Mouse (Mus musculus) limb, embryonic 15.5 days (tissue): ENCODE measurements around the gene Pck2. TPM values are rescaled to one million over a fixed set of nuclear protein-coding genes. Genes with fewer than 3 reads are reported as not detected.
A peak's percentile ranks its signal among the peaks of the same experiment; 100 is the strongest.

Experiments
- ATAC-seq: fragments of 200-750 bp; cut with Nextera tagmentation; 2 replicates; pipeline ENCODE4 v1.8.0; 2017; ENCODE audit warnings: low read depth, moderate TSS enrichment; ENCODE audit not compliant: insufficient number of reproducible peaks, low FRiP score, low TSS enrichment
- H3K27ac ChIP-seq: fragments of 300-500 bp; sonication (generic); 2 replicates; pipeline ENCODE4 v1.5.1; 2015; ENCODE audit warnings: moderate library complexity, mild to moderate bottlenecking, inconsistent platforms
- H3K27me3 ChIP-seq: fragments of 300-500 bp; sonication (generic); 2 replicates; pipeline ENCODE4 v1.6.1; 2015; ENCODE audit warnings: inconsistent platforms
- H3K36me3 ChIP-seq: fragments of 300-500 bp; sonication (generic); 2 replicates; pipeline ENCODE4 v1.6.1; 2015; ENCODE audit warnings: inconsistent platforms
- H3K4me1 ChIP-seq: fragments of 300-500 bp; sonication (generic); 2 replicates; pipeline ENCODE4 v1.6.1; 2015; ENCODE audit warnings: inconsistent platforms
- H3K4me2 ChIP-seq: fragments of 300-500 bp; sonication (generic); 2 replicates; pipeline ENCODE4 v1.6.1; 2015; ENCODE audit warnings: mild to moderate bottlenecking, inconsistent platforms
- H3K4me3 ChIP-seq: fragments of 300-500 bp; sonication (generic); 2 replicates; pipeline ENCODE4 v1.5.1; 2015; ENCODE audit warnings: mild to moderate bottlenecking, inconsistent platforms
- H3K9ac ChIP-seq: fragments of 300-500 bp; sonication (generic); 2 replicates; pipeline ENCODE4 v1.6.1; 2015; ENCODE audit warnings: inconsistent platforms
- H3K9me3 ChIP-seq: fragments of 300-500 bp; sonication (generic); 2 replicates; pipeline ENCODE4 v1.6.1; 2016; ENCODE audit warnings: inconsistent platforms
- WGBS: fragments of 180-500 bp; shearing (Covaris S2); methylation state at CpG from one replicate; pipeline ENCODE4 v1.1.7; 2015; 5-methylcytosine and 5-hydroxymethylcytosine counted together
- polyA plus RNA-seq: library from polyadenylated mRNA; unstranded; fragments of >200 nt; fragmentation: Nextera tagmentation; extraction: Ambion mirVana; gene quantifications from 2 replicates; pipeline ENCODE4 v1.2.1, GENCODE M21; 2015

Gene Pck2
- polyA plus RNA-seq, 1 experiment from 2014 or later: 34.3 TPM

- Histone ChIP-seq H3K36me3 (peaks cover 16% of the 10 kb centered on the region), H3K9ac (peak within 1 kb of the TSS; percentile 69), H3K4me3 (peak within 1 kb of the TSS; percentile 68), H3K27me3 (no peaks in the 10 kb centered on the region), H3K4me2 (peak within 1 kb of the TSS; percentile 78), H3K27ac (peak within 1 kb of the TSS; percentile 99), H3K4me1 (peaks cover 18% of the 10 kb centered on the region), H3K9me3 (no peaks in the 10 kb centered on the region)
- peak; percentile 70 for ATAC-seq
- WGBS: under 1% methylated on average over 27 of the region's 27 CpGs
Measured at GRCm38 (mm10) chr14:55559799-55560201, 19.7 kb downstream of the Pck2 start, which contains the start of gene Dcaf11. Dcaf11 (plus strand) TSS chr14:55560006.

DNA sequence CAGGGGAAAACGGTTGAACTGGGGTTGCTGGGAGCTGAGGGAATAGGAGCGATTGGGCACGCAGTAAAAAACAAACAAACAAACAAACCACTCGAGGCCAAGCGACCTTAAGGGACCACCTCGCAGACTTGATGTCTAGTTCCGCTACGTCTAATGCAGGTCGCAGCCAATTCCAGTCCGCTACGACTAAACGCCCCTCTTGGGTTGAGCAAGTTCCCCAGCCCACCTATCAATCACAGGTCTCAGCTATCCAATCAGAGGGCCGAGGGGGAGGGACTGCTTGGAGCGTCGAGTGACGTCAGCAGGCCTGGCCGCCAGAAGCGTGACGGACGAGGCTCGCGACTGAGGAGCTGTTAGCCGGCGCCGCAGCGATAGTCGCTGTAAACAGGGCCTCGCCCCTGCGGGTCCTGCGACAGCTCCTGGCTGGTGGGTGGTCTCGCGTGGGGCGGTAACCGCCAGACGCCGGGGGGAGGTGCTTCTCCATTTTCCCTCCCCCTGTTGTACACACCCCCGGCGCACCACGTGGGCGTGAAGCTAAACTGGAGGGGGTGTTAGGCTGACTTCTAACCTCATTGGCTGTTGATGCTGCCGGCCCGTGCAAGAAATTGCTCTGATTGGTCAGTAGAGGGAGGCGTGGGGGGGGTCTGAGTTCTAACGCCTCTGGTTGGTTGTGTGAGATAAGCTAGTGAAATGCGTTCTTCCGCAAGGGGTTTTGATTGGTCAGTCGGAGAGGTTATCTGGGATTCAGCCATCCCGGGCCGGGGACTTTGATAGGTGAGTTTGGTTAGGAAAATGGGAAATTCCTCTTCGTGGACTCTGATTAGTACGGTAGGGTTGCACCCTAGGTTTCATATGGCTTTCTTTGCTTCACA, 20.4 kb downstream of the Pck2 start, which contains the start of gene A730061H03Rik:
TSS of gene A730061H03Rik (minus strand) at position 205 of the 872 bp plus-strand sequence.
- H3K27ac ChIP-seq: peak within 1 kb of the TSS; percentile 99
- H3K4me2 ChIP-seq: peak within 1 kb of the TSS; percentile 78
- no peaks in the 10 kb centered on the region for H3K9me3 ChIP-seq
- H3K4me3 ChIP-seq: peak within 1 kb of the TSS; percentile 68
- H3K4me1 ChIP-seq: peaks cover 18% of the 10 kb centered on the region
- H3K9ac ChIP-seq: peak within 1 kb of the TSS; percentile 69
- ATAC-seq: peak; percentile 97
- H3K27me3 ChIP-seq: no peaks in the 10 kb centered on the region
- peaks cover 22% of the 10 kb centered on the region for H3K36me3 ChIP-seq
- WGBS: under 1% methylated on average over 51 of the region's 51 CpGs

DNA sequence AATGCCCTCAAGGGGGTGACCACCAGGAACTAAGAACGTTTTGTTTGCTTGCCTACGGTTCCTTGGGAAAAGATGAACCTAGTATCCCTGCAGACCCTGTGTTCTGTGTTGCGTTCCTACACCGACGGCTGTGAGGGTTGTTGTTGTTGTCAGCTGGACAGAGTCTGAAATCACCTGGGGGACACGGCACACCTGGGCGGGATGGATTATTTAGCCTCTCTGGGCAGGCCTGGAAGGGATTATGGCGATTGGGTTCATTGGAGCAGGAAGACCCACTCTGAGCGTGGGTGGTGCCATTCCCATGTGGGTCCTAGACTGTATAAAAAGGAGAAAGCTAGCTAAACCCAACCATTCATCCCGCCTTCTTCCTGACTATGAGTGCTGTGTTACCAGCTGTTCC, 21.8 kb downstream of the Pck2 start:
- Histone ChIP-seq H3K36me3 (peaks cover 36% of the 10 kb centered on the region), H3K9me3 (no peaks in the 10 kb centered on the region), H3K9ac (0 out of 2 replicates have a peak overlapping the region, but pooled peaks have one; percentile 10), H3K4me2 (no peak overlapping the region), H3K27me3 (no peaks in the 10 kb centered on the region), H3K4me3 (peak overlapping the region; percentile 68; the same call in 1 of the 2 replicates), H3K4me1 (peaks cover 18% of the 10 kb centered on the region), H3K27ac (no peak overlapping the region)
- ATAC-seq: no peak
- WGBS: 77% methylated on average over 10 of the region's 10 CpGs

GRCm38 (mm10) chr14:55563249-55563648, 23.2 kb downstream of the Pck2 start:
- peaks cover 48% of the 10 kb centered on the region for H3K36me3 ChIP-seq
- no peaks in the 10 kb centered on the region for H3K27me3 ChIP-seq
- no peaks in the 10 kb centered on the region for H3K9me3 ChIP-seq
- no peak for ATAC-seq
- H3K4me1 ChIP-seq: peaks cover 15% of the 10 kb centered on the region
- H3K4me2 ChIP-seq: no peak overlapping the region
- no peak overlapping the region for H3K4me3 ChIP-seq
- no peak overlapping the region for H3K9ac ChIP-seq
- 90% methylated on average over 11 of the region's 11 CpGs for WGBS
- H3K27ac ChIP-seq: no peak overlapping the region

DNA sequence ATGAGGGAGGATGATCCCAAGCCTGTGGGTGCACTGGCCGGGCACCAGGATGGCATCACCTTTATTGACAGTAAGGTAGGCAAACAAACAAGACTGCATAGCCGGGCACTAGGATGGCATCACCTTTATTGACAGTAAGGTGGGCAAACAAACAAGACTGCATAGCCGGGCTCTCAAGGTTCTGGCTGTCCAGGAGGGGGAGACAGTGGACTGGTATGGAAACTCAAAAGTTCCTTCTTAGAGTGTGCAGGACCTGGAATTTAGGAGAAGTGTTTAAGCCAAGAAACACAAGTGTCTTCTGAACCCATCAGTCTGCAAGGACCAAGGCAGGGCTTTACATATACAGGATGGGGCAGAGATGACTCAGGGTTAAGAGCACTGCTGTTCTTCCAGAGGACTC, 25.7 kb downstream of the Pck2 start:
- ATAC-seq: no peak
- Histone ChIP-seq H3K9ac (no peak overlapping the region), H3K4me1 (peaks cover 15% of the 10 kb centered on the region), H3K9me3 (no peaks in the 10 kb centered on the region), H3K36me3 (peaks cover 63% of the 10 kb centered on the region), H3K27me3 (no peaks in the 10 kb centered on the region), H3K27ac (no peak overlapping the region), H3K4me2 (no peak overlapping the region), H3K4me3 (no peak overlapping the region)
- WGBS: 82% methylated on average over 3 of the region's 3 CpGs

GRCm38 (mm10) chr14:55567496-55567895, 27.4 kb downstream of the Pck2 start:
- Histone ChIP-seq H3K27me3 (no peaks in the 10 kb centered on the region), H3K27ac (no peak overlapping the region), H3K9ac (no peak overlapping the region), H3K9me3 (no peaks in the 10 kb centered on the region), H3K4me2 (no peak overlapping the region), H3K4me1 (no peaks in the 10 kb centered on the region), H3K36me3 (peaks cover 63% of the 10 kb centered on the region), H3K4me3 (no peak overlapping the region)
- no peak for ATAC-seq
- WGBS: 92% methylated on average over 3 of the region's 3 CpGs

GRCm38 (mm10) chr14:55570588-55570987, 30.5 kb downstream of the Pck2 start:
- no peak overlapping the region for H3K4me3 ChIP-seq
- no peaks in the 10 kb centered on the region for H3K4me1 ChIP-seq
- H3K36me3 ChIP-seq: peaks cover 39% of the 10 kb centered on the region
- no peaks in the 10 kb centered on the region for H3K27me3 ChIP-seq
- no peak overlapping the region for H3K4me2 ChIP-seq
- WGBS: 90% methylated on average over 2 of the region's 2 CpGs
- no peaks in the 10 kb centered on the region for H3K9me3 ChIP-seq
- H3K9ac ChIP-seq: no peak overlapping the region
- no peak for ATAC-seq
- H3K27ac ChIP-seq: no peak overlapping the region

- no peak overlapping the region for H3K4me3 ChIP-seq
- no peak overlapping the region for H3K9ac ChIP-seq
- H3K36me3 ChIP-seq: peaks cover 28% of the 10 kb centered on the region
- H3K27me3 ChIP-seq: no peaks in the 10 kb centered on the region
- no peaks in the 10 kb centered on the region for H3K9me3 ChIP-seq
- H3K4me1 ChIP-seq: peaks cover 4% of the 10 kb centered on the region; the same call in 1 of the 2 replicates
- no peak overlapping the region for H3K27ac ChIP-seq
- no peak for ATAC-seq
- no peak overlapping the region for H3K4me2 ChIP-seq
Measured at GRCm38 (mm10) chr14:55571760-55572159, 31.7 kb downstream of the Pck2 start.

DNA sequence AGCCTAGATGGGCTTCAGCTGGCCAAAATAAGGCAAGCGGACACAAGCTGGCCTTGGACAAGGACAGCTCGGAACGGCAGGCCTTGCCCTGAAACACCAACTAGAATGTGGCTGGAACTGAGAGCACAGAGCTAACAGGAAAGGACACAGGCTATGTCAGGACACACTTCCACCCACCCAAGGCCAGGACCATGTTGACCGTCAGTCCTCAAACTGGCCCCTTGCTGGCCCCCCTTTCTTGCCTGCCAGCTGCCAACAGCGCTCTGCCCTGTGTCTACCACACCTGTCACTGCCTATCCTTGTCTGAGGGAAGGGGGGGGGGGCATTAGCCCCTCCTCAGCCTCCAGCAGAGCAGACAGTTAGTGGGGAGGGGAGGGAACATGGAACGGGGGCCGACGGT, 35.2 kb downstream of the Pck2 start, which contains the start of gene Fitm1:
TSS of gene Fitm1 (plus strand) at position 316 of the 400 bp plus-strand sequence.
- Histone ChIP-seq H3K9me3 (no peaks in the 10 kb centered on the region), H3K27ac (no peak within 1 kb of the TSS), H3K4me1 (peaks cover 10% of the 10 kb centered on the region), H3K36me3 (peaks cover 4% of the 10 kb centered on the region), H3K9ac (no peak within 1 kb of the TSS), H3K4me2 (peak within 1 kb of the TSS; percentile 5; the same call in 1 of the 2 replicates), H3K4me3 (peak within 1 kb of the TSS; percentile 14), H3K27me3 (no peaks in the 10 kb centered on the region)
- 59% methylated on average over 8 of the region's 8 CpGs for WGBS
- ATAC-seq: no peak; the same call in 1 of the 2 replicates

DNA sequence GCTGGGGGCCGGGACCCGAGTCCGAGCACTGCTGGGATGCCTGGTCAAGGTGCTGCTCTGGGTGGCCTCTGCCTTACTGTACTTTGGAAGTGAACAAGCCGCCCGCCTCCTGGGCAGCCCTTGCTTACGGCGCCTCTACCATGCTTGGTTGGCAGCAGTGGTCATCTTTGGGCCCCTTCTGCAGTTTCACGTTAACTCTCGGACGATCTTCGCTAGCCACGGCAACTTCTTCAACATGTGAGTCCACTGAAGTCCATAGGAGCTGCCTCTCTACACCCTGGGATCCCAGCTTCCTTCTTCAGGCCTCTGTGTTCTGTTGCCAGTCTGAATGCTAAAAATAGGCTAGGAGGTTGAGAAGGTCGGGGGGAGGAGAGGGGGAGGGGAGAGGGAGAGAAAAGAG, 35.6 kb downstream of the Pck2 start:
- Histone ChIP-seq H3K4me3 (peak overlapping the region; percentile 14), H3K9me3 (no peaks in the 10 kb centered on the region), H3K9ac (no peak overlapping the region), H3K4me1 (peaks cover 10% of the 10 kb centered on the region), H3K27me3 (no peaks in the 10 kb centered on the region), H3K4me2 (peak overlapping the region; percentile 5; the same call in 1 of the 2 replicates), H3K27ac (no peak overlapping the region), H3K36me3 (peaks cover 8% of the 10 kb centered on the region)
- no peak for ATAC-seq
- 67% methylated on average over 13 of the region's 13 CpGs for WGBS

GRCm38 (mm10) chr14:55576376-55576775, 36.3 kb downstream of the Pck2 start:
- no peak for ATAC-seq
- 60% methylated on average over 16 of the region's 16 CpGs for WGBS
- no peak overlapping the region for H3K27ac ChIP-seq

More at GRCm38 (mm10) chr14:55576376-55576775, 36.3 kb downstream of the Pck2 start:
- H3K36me3 ChIP-seq: peaks cover 15% of the 10 kb centered on the region
- H3K27me3 ChIP-seq: no peaks in the 10 kb centered on the region
- H3K9me3 ChIP-seq: no peaks in the 10 kb centered on the region
- H3K4me3 ChIP-seq: peak overlapping the region; percentile 14
- H3K4me1 ChIP-seq: peaks cover 10% of the 10 kb centered on the region
- H3K9ac ChIP-seq: no peak overlapping the region
- no peak overlapping the region; the same call in 1 of the 2 replicates for H3K4me2 ChIP-seq
